Mouse (Mus musculus) CH12.LX (cell line): ENCODE measurements around the gene Olfr293.

ENCODE experiments used
- CHD2 ChIP-seq: IDR thresholded peaks from 2 replicates; pipeline ENCODE4 v1.6.1; 2011; ENCODE audit warnings: low read length, improper control_type of control experiment
- CTCF ChIP-seq, 2 experiments: IDR thresholded peaks in 1 of 2; conservative IDR thresholded peaks in 1 of 2; 2 replicates each; pipeline ENCODE4 v1.5.1; 2011 to 2012; ENCODE audit warnings: low read depth in 2 of 2, low read length in 2 of 2, improper control_type of control experiment in 1 of 2, inconsistent platforms in 1 of 2, mild to moderate bottlenecking in 1 of 2, moderate library complexity in 1 of 2
- ETS1 ChIP-seq: conservative IDR thresholded peaks from 2 replicates; pipeline ENCODE4 v1.6.1; 2012; ENCODE audit warnings: low read depth, mild to moderate bottlenecking, inconsistent platforms, low read length, improper control_type of control experiment, moderate library complexity
- HCFC1 ChIP-seq: IDR thresholded peaks from 2 replicates; pipeline ENCODE4 v1.6.1; 2012; ENCODE audit warnings: low read depth, mild to moderate bottlenecking, inconsistent platforms, low read length, improper control_type of control experiment
- MAX ChIP-seq: IDR thresholded peaks from 2 replicates; pipeline ENCODE4 v1.6.1; 2011; ENCODE audit warnings: low read length, improper control_type of control experiment
- MEF2A ChIP-seq: IDR thresholded peaks from 2 replicates; pipeline ENCODE4 v1.6.1; 2014; ENCODE audit warnings: low read depth, mild to moderate bottlenecking, inconsistent platforms, low read length, improper control_type of control experiment, borderline replicate concordance
- NELFE ChIP-seq: IDR thresholded peaks from 2 replicates; pipeline ENCODE4 v1.6.1; 2011; ENCODE audit warnings: low read depth, low read length, improper control_type of control experiment
- NRF1 ChIP-seq: IDR thresholded peaks from 2 replicates; pipeline ENCODE4 v1.6.1; 2014; ENCODE audit warnings: low read depth, mild to moderate bottlenecking, inconsistent platforms, low read length, improper control_type of control experiment, moderate library complexity
- POLR2A ChIP-seq: IDR thresholded peaks from 2 replicates; pipeline ENCODE4 v1.6.1; 2011; ENCODE audit warnings: low read depth, mild to moderate bottlenecking, improper control_type of control experiment, low read length
- SMC3 ChIP-seq: IDR thresholded peaks from 2 replicates; pipeline ENCODE4 v1.6.1; 2011; ENCODE audit warnings: low read depth, low read length, improper control_type of control experiment
- UBTF ChIP-seq: IDR thresholded peaks from 2 replicates; pipeline ENCODE4 v1.6.1; 2012; ENCODE audit warnings: low read depth, mild to moderate bottlenecking, inconsistent platforms, low read length, improper control_type of control experiment, moderate library complexity
- ZC3H11A ChIP-seq: IDR thresholded peaks from 2 replicates; pipeline ENCODE4 v1.6.1; 2012; ENCODE audit warnings: low read depth, mild to moderate bottlenecking, inconsistent platforms, low read length, improper control_type of control experiment
- ZNF384 ChIP-seq: IDR thresholded peaks from 2 replicates; pipeline ENCODE4 v1.6.1; 2012; ENCODE audit warnings: low read depth, low read length, improper control_type of control experiment, inconsistent platforms

DNA sequence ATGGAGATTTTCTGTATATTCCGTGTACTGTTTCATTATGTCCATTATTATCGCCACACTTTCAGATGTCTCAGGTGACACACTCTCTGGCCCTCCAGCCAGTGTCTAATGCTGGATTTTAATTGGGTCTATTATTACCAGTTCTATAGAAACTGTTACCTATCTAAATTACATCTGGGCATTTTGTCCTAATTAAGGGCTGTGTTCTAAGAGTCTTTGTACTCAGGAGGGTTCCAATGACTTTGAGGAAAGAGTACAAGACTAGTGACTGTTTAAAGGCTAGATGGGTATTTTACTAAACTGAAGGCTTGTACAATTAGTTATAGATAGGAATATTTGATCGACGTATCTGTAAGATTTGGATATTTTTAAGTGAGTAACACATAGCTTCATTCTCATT is at the start of gene Olfr293:
- TF ChIP-seq ETS1 (no peak), HCFC1 (no peak), UBTF (no peak), POLR2A (no peak), CTCF (conservative IDR thresholded peaks at IDR 0.05 in 1 of 2, IDR thresholded peaks at IDR 0.05 in 1 of 2; ENCODE audit: low read depth in 2 of 2, low read length in 2 of 2) (no peak), SMC3 (no peak), ZC3H11A (no peak), ZNF384 (no peak), NRF1 (no peak), MAX (no peak), MEF2A (no peak), NELFE (no peak), CHD2 (no peak)
